Mouse (Mus musculus): ENCODE measurements around the gene Washc4. TPM values are rescaled to one million over a fixed set of nuclear protein-coding genes. Genes with fewer than 3 reads are reported as not detected.

The Washc4 gene
- total RNA-seq, 2 experiments from 2014 or later, result 20.2 to 20.6 TPM

- no peak for DNase-seq (ENCODE audit: low spot score in 2 of 2)
- intact Hi-C loops (cut with DNase I), result no loop called here
Measured at GRCm38 (mm10) chr10:83590801-83591200, 47.2 kb downstream of the Washc4 start.

GRCm38 (mm10) chr10:83592616-83593015, 49.1 kb downstream of the Washc4 start:
- no peak for DNase-seq (ENCODE audit: low spot score in 2 of 2)
- intact Hi-C loops (cut with DNase I), result no loop called here

- intact Hi-C loops (cut with DNase I), result no loop called here
- DNase-seq (ENCODE audit: low spot score in 2 of 2), result peak; percentile 29 to 57
Measured at GRCm38 (mm10) chr10:83594526-83594925, 51.0 kb downstream of the Washc4 start.

- peak in 1 of 2 experiments; percentile 54 for DNase-seq (ENCODE audit: low spot score in 2 of 2)
- intact Hi-C loops (cut with DNase I), result no loop called here
Measured at GRCm38 (mm10) chr10:83600650-83601049, 57.1 kb downstream of the Washc4 start.

DNA sequence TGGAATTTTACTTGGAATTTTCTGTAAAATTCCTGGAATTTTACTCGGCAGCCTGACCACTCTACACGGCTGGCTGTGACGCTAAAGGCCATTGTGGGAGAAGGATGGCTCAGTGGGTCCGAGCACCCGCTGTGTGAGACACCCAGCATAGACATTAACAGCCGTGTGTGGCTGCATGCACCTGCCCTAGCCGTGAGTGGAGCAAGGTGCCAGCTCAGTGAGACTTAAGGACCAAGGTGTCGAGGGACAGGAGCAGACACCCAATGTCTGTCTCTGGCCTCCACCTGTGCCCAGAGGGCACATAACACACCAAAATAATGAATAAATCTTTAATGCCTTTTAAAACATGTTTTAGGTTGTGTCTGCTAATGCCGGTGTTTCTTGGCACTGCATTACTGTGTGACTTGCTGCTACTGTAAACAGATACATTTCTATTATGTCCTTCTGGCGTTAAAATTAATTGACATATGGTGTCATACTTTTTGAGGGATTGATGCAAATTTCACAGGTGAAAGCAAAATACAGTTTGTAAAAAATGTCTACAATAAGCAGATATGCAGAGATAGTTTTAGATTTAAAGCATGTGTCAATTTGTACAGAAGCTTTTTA, 60.5 kb downstream of the Washc4 start:
- no peak for DNase-seq (ENCODE audit: low spot score in 2 of 2)
- intact Hi-C loops (cut with DNase I), result no loop called here

DNA sequence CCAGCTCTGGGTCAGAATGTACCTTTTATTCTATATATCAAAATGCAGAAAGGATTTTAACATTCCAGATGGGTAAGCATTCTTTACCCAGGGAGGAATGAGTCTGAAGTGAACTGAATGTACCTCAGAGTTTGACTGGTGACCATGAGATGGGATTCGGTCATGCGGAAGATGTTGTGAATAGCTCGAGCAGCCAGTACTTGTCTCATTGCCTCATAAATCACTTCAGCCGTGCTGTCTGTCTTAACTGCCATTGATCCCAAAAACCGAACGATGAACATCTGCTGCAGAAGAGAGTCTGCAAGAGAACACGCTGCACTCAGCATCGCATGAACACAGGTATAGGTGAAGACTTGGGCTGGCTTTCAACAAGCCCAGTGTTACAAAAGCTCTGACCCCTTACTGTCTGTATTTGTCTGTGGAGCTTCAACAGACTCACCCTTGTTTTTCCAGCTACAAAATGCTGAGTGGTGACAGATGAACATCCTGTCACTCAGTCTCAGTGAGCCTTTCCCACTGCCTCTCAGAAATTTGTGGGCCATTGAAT, 62.2 kb downstream of the Washc4 start:
- no peak for DNase-seq (ENCODE audit: low spot score in 2 of 2)
- intact Hi-C loops (cut with DNase I), result no loop called here

DNA sequence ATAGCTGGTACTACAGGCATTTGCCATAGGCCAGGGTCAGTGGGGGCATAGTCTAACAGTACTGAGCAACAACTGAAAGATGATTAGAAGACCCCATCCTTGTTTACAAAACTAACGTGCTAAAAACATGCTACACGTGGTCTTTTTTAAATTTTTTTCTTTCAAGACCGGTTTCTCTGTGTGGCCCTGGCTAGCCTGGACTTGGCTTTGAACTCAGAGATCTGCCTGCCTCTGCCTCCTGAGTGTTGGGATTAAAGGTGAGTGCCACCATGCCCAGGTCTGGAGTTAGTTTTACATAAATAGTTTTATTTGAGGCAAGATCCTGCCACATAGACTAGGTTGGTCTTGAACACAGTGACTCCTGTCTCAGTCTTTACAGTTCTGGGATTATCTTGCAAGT, 63.6 kb downstream of the Washc4 start:
- intact Hi-C loops (cut with DNase I), result no loop called here
- no peak for DNase-seq (ENCODE audit: low spot score in 2 of 2)

- intact Hi-C loops (cut with DNase I), result no loop called here
- DNase-seq (ENCODE audit: low spot score in 2 of 2), result no peak
Measured at GRCm38 (mm10) chr10:83608596-83608995, 65.0 kb downstream of the Washc4 start.

DNA sequence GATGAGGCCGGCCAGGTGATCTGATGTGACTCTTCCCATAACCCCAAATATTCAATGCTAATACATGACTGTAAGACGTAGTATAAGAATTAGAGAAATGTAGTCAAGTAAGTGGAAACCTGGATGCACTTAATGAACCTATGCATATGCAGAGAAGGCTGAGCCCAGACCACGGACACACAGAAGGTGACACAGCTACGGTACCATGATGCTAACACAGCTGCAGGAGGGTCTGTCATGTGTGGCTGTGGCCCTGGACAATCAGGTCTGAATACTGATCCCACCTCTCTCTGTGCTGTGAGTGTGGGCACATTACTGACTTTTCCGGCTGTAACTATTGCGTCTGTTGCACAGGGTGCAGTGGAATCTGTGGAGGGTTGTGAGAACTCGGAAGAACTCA, 67.0 kb downstream of the Washc4 start:
- intact Hi-C loops (cut with DNase I), result no loop called here
- DNase-seq (ENCODE audit: low spot score in 2 of 2), result no peak

- no peak for DNase-seq (ENCODE audit: low spot score in 2 of 2)
- intact Hi-C loops (cut with DNase I), result no loop called here
Measured at GRCm38 (mm10) chr10:83611863-83612262, 68.3 kb downstream of the Washc4 start.

DNA sequence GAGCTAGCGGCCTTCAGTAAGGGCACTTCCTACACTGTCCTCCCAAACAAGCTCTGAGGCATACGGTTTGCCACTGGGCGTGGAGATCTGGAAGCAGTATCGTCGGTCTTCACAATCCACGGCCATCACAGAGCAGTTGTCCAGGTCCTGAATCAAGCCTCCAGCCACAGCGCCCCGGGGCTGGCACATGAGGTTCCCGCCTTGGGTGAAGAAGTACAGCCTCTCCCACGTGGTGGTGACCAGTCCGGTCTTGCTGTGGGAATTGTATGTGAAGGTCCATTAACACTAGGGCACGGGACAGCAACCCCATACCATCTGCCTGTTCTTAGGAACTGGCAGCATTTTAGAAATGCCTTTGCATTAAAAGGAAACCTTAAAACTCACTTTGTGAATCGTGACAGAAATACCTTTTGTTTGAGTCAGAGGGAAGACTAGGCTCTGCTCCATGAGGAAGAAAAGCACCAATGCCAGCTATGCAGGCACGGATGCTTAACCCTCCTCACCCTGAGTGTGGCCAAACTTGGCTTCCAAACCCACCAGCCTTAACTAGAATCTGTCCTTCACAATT, 69.2 kb downstream of the Washc4 start:
- DNase-seq (ENCODE audit: low spot score in 2 of 2), result no peak

DNA sequence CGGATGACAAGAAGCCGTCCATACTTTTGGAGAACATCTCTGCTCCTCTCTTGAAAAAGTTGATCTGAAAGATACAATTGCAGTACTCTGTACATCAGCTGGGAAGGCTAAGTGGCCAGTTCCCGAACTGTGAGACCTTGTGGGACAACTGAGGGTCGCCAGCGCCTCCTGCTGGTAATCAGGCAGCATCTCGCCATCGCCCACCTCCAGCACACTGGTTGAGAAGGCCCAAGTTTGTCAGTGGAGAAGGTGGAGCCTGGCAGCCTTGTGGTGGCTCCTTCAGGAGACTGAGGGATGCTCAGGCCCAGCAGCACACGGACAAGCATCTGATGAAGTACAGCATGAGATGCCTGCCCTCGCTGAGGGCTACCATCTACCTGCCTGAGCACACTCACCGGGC, 73.8 kb downstream of the Washc4 start:
- intact Hi-C loops (cut with DNase I), result no loop called here
- no peak for DNase-seq (ENCODE audit: low spot score in 2 of 2)

More for the DNA sequence above, 69.2 kb downstream of the Washc4 start:
- intact Hi-C loops (cut with DNase I), result no loop called here

DNA sequence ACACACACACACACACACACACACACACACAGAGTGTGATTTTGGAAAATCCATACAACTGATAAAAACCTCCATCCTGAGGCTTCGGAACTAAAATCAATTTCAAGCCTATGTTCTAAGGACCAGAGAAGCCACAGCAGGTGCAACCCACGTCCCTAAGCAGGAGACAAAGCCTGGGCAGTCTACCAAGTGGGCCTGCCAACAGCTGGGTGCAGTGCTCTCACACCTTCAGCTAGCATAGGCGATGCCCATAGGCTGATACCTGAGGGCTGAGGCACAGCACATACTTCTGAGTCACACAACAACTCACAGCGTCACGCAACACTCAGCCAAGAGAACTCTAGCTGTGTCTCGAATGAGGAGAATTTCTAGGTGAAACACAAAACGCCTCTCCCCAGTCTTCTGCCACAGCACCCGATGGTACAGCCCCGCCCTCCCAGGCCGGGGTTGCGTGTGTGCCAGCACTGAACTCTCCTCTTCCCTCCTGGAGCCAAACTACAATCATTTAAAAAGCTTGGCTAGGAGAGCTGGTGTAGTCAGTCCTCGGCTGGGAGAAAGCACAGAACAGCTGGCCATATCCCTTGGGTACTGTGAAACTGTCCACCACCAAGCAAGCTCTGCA, 75.4 kb downstream of the Washc4 start:
- peak in 1 of 2 experiments; percentile 23 for DNase-seq (ENCODE audit: low spot score in 2 of 2)
- intact Hi-C loops (cut with DNase I), result no loop called here

DNA sequence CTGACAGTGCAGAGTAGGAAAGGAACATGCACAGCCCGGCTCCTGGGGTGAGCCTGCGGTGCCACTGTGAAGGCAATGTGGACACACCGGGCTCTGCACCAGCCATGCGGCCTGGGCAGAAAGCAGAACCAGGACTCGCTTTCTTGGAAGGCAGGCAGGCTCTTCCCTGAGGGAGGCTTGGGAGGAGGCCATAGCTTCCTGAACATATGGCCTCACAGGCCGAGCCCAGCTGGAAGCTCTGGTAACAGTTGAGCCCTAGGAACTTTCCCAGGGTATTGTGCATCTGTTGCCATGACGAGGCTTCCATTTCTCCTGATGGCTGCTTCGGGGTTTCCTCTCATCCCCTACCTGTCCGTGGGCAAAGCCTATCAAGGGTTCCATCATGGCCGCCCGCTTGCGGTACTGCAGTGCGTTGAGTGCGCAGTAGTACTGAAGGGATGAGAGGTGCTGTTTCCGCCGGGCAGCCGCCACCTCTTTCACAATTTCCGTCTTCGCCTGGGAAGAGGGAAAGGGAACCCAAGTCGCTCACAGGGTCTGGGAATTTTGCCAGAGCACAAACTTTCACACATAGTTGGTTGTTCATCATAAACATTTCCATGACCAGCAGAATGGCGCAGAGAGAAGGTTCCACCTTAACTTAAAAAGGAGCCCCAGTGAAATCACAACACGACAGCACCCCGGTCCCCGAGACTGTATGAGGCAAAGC, 77.0 kb downstream of the Washc4 start:
- no peak for DNase-seq (ENCODE audit: low spot score in 2 of 2)
- intact Hi-C loops (cut with DNase I), result no loop called here

DNA sequence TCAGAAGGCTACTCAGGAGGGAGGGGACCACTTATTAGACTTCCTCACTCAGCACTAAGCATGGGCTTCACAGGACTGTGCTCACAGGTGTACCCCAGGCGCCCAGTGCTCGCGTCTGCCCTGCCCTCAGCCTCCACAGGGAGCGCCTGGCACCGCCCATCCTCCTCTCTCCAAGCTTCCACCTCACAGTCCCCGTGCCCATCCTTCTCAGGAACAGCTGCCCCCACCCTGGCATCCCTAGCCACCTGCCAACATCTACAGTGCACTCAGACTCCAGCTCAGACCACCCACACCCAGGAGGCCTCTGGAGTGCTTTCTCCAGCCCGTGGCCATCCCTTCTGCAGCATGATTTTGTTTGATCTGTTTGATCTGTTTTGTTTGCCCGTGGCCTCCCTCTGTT, 80.5 kb downstream of the Washc4 start:
- DNase-seq (ENCODE audit: low spot score in 2 of 2), result no peak
- intact Hi-C loops (cut with DNase I), result no loop called here

GRCm38 (mm10) chr10:83624841-83625240, 81.3 kb downstream of the Washc4 start:
- intact Hi-C loops (cut with DNase I), result no loop called here
- DNase-seq (ENCODE audit: low spot score in 2 of 2), result no peak

- intact Hi-C loops (cut with DNase I), result no loop called here
- DNase-seq (ENCODE audit: low spot score in 2 of 2), result no peak
Measured at GRCm38 (mm10) chr10:83627113-83627687, 83.6 kb downstream of the Washc4 start.

DNA sequence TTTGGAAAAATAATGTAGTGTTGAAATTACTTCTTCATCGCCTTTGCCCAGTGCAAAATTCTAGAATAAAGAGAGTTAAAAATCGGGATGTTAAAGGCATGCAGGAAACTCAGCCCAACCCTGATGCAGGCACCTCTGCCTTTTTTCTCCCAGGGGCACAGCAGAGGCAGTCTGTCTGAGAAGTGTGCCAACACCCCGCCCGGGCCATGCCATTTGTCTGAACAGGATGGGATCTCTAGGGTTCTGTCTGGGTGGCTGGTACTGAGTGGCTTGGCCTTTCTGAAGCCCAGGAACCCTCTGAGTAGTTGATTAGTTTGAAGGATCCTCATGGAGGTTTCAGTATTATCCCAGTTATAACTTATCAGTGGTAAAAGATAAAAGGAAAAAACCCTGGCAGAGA, 84.7 kb downstream of the Washc4 start:
- no peak for DNase-seq (ENCODE audit: low spot score in 2 of 2)
- intact Hi-C loops (cut with DNase I), result no loop called here

DNA sequence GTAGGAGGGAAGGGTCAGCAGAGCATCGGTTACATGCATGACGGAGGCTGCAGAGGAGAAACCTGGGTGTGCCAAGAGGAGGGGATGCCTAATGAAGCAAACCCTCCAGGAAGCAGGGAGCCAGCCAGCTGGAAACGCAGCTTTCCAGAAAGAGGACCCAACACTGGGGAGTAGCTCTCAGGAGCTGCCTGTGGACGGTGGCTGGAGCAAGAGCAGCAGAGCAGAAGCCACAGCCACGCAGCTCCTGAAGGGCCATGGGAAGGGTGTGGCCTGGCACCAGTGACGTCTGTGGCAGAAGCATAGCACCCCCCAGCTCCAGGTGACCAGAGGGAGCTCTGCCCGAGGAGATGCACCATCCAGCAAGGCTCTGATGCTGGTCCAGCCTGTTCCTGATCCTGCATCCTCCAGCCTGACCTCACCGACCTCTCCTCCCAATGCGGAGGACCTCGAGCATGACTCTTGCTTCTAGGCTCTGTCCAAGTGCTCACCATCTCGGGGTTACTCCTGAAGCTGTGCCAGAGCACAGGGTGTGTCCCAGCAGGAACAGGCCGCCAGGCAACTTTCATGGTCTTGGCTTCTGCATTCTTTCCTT, 85.7 kb downstream of the Washc4 start:
- intact Hi-C loops (cut with DNase I), result no loop called here

DNA sequence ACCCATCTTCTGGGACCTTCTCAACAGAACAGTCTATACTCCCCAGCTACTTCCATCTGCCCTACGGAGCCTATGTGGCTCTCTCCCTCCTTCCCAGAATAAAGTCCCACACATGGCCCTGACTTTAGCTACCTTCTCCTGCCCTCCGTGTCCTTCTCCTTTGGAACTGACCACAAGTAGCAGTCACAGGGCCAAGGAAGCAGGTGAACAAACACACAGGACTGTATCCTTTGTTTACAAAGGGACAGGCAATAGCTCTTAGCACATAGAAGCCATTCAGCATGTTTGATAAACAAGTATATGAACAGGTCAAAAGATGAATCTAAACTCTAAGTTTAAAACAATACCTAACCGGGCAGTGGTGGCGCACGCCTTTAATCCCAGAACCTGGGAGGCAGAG, 86.3 kb downstream of the Washc4 start:
- intact Hi-C loops (cut with DNase I), result no loop called here
- no peak for DNase-seq (ENCODE audit: low spot score in 2 of 2)

More for the DNA sequence above, 85.7 kb downstream of the Washc4 start:
- no peak for DNase-seq (ENCODE audit: low spot score in 2 of 2)

Data from left cerebral cortex, postnatal 14 days (tissue).